Mouse (Mus musculus): ENCODE data around the gene Vps36.

DNA sequence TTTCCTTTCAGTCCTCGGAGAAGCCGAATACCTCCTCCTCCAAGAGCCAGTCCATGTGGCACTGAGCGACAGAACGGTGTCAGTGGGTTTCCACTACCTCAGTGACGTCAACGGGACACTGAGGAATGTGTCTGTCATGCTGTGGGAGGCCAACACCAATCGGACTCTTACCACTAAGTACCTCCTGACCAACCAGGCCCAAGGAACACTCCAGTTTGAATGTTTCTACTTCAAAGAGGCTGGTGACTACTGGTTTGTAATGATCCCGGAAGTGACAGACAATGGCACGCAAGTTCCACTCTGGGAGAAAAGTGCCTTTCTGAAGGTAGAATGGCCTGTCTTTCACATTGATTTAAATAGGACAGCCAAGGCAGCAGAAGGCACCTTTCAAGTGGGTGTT, 50.4 kb downstream of the Vps36 start:
- no peak for TF ChIP-seq CTCF (conservative IDR thresholded peaks at IDR 0.05; ENCODE audit: low read length)
- no peak for TF ChIP-seq NANOG (IDR thresholded peaks at IDR 0.05; ENCODE audit: borderline replicate concordance, low read length)
- no peak for TF ChIP-seq POU5F1 (IDR thresholded peaks at IDR 0.05; ENCODE audit: borderline replicate concordance, low read length)
